Mouse (Mus musculus) c-Kit-positive CD71-negative TER-119-negative erythroid progenitor cells, embryonic 14.5 days (primary cell): ENCODE results near the gene 4921536K21Rik.

Experiments used
- DNase-seq: peaks from one replicate; pipeline ENCODE4 v3.0.0-alpha.2; 2013; ENCODE audit warnings: low read depth

4921536K21Rik gene

GRCm38 (mm10) chr11:3853481-3854034 lies 41.3 kb downstream of the 4921536K21Rik start:
- no peak for DNase-seq

GRCm38 (mm10) chr11:3853031-3853430 lies 41.9 kb downstream of the 4921536K21Rik start:
- DNase-seq: no peak

- no peak for DNase-seq
These were observed 43.0 kb downstream of the 4921536K21Rik start for GRCm38 (mm10) chr11:3851872-3852271.

GRCm38 (mm10) chr11:3850746-3851277 lies 44.1 kb downstream of the 4921536K21Rik start:
- no peak for DNase-seq

- DNase-seq: no peak
These were observed 44.6 kb downstream of the 4921536K21Rik start for GRCm38 (mm10) chr11:3850315-3850614.

- no peak for DNase-seq
These were observed 45.2 kb downstream of the 4921536K21Rik start for GRCm38 (mm10) chr11:3849469-3850314.

GRCm38 (mm10) chr11:3846351-3846750 lies 48.5 kb downstream of the 4921536K21Rik start:
- DNase-seq: no peak

GRCm38 (mm10) chr11:3843943-3844734 lies 50.8 kb downstream of the 4921536K21Rik start:
- DNase-seq: no peak
